Mouse (Mus musculus) E14TG2a.4 (cell line): ENCODE data around the gene Jph4.

Experiments
- CTCF ChIP-seq: conservative IDR thresholded peaks from 2 replicates; pipeline ENCODE4 v1.5.1; 2014; ENCODE audit warnings: low read length
- NANOG ChIP-seq: IDR thresholded peaks from 2 replicates; pipeline ENCODE4 v1.6.1; 2014; ENCODE audit warnings: borderline replicate concordance, low read length, mixed read lengths

DNA sequence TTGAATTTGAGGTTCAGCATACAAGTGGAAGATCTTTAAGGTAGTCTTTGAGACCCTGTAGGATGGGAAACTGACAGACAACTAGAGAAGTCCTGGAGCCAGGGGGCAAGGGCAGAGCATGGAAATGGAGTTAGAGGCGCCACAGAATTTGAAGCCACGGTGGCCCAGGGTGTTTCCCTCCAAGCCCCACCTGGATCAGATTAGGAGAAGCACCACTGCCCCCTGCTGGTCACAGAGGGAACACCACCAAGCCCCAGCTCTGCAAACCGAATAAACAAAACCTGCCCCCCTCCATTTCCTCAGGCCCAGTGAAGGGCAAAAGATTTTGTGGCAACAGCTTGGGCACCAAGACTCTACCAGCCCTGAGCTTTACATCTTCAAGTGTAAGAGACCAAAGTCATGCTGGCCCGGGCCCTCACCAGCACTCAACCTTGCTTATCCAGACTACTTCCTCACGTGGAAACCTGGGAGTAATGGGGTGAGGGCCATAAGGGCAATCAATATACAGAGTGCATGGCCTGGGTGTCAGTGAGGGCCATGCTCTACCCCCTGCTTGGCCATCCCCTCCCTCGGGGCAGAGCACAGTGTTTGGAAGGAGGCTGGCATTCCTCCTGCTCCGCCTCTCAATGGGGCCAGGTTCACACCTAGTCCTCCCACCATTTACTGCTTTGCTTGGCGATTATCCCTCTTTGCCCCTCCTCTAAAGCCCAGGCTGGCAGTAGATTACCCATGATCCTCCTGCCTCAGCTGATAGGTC lies 37.3 kb downstream of the Jph4 start:
- TF ChIP-seq CTCF (peak; percentile 98), NANOG (no peak)
